ENCODE assay signal across 28 mouse cellular contexts in genomic region chr16:71963579-71963978, GRCm38 (mm10).
DNase-seq lines count a peak whose midpoint lies in the region; ATAC-seq and TF ChIP-seq lines count a peak whose summit lies in the region.
"Had no signal": no experiment of that assay in that cellular context is flagged by ENCODE, and none has a peak within 500 bp of the region (broad histone marks: within the 10 kb centered on the region; RNA-seq: fewer than 3 reads in every experiment).

No protein-coding gene starts in this region.

- TF ChIP-seq CTCF in liver, adult 2 months (IDR thresholded peaks at IDR 0.05; ENCODE audit: low read depth, low read length): no peak

- H3K27me3 ChIP-seq in liver, adult 2 months (ENCODE audit: control insufficient read depth, insufficient read depth, low read length): no peaks in the 10 kb centered on the region
- no peaks in the 10 kb centered on the region for H3K27me3 ChIP-seq in liver, embryonic 12.5 days (replicated peaks)
- H3K27me3 ChIP-seq in lung, embryonic 16.5 days (ENCODE audit: control insufficient read depth, insufficient read depth, low read depth, low read length): no peaks in the 10 kb centered on the region
- H3K27me3 ChIP-seq: CH12.LX; embryonic facial prominence, embryonic 13.5 days; forebrain, embryonic 12.5 days; forebrain, embryonic 15.5 days; hindbrain, embryonic 13.5 days; Patski had no signal

- no peak for ATAC-seq in liver, embryonic 12.5 days
- peak; percentile 77 for ATAC-seq in lung, embryonic 16.5 days (ENCODE audit: low read depth)
- ATAC-seq: forebrain, embryonic 15.5 days; hindbrain, embryonic 16.5 days; Patski had no signal

- no peak for TF ChIP-seq POLR2A in liver, adult 2 months (IDR thresholded peaks at IDR 0.05; ENCODE audit: extremely low read depth, insufficient read depth, low read length)

- H3K9ac ChIP-seq in liver, adult 2 months (ENCODE audit: low read depth, low read length): no peak overlapping the region
- H3K9ac ChIP-seq in liver, embryonic 12.5 days: no peak overlapping the region
- H3K9ac ChIP-seq in lung, embryonic 16.5 days (ENCODE audit: low read length): no peak overlapping the region
- H3K9ac ChIP-seq: embryonic facial prominence, embryonic 13.5 days; forebrain, embryonic 12.5 days; forebrain, embryonic 15.5 days; hindbrain, embryonic 13.5 days had no signal

- H3K27ac ChIP-seq in liver, adult 2 months (replicated peaks; ENCODE audit: insufficient read depth, low read depth, low read length): no peak overlapping the region
- no peak overlapping the region for H3K27ac ChIP-seq in liver, embryonic 12.5 days
- no peak overlapping the region for H3K27ac ChIP-seq in lung, embryonic 16.5 days (ENCODE audit: low read length)
- H3K27ac ChIP-seq: embryonic facial prominence, embryonic 10.5 days; embryonic facial prominence, embryonic 13.5 days; forebrain, embryonic 12.5 days; forebrain, embryonic 15.5 days; hindbrain, embryonic 10.5 days; hindbrain, embryonic 13.5 days had no signal

- peak; percentile 3 for DNase-seq in adrenal gland, adult 2 months
- no peak for DNase-seq in adrenal gland, postnatal 25 days
- DNase-seq in liver, adult 2 months (ENCODE audit: extremely low read depth, low read depth, low spot score): peak; percentile 67
- DNase-seq in lung, adult 18-20 months: no peak
- DNase-seq in urinary bladder, postnatal 14 days (ENCODE audit: low spot score): peak; percentile 2
- no peak for DNase-seq in urinary bladder, adult 2 months (ENCODE audit: low spot score)
- DNase-seq: adrenal gland, adult 8-10 months; B cell, adult 2 months; cerebellum, adult 11-12 months; cerebellum, adult 8-10 months; cerebellum, postnatal 36 days; embryo, embryonic 11 days; gastrocnemius, postnatal 10 days; gastrocnemius, postnatal 36 days had no signal

- no peaks in the 10 kb centered on the region for H3K79me2 ChIP-seq in liver, adult 2 months (ENCODE audit: control insufficient read depth, insufficient read depth, low read length)

- no peak overlapping the region for H3K4me2 ChIP-seq in liver, embryonic 12.5 days
- no peak overlapping the region for H3K4me2 ChIP-seq in lung, embryonic 16.5 days (ENCODE audit: low read depth, low read length)
- H3K4me2 ChIP-seq: embryonic facial prominence, embryonic 13.5 days; forebrain, embryonic 12.5 days; forebrain, embryonic 15.5 days; heart, embryonic 11.5 days; hindbrain, embryonic 13.5 days had no signal

- no peaks in the 10 kb centered on the region for H3K4me1 ChIP-seq in liver, adult 2 months (ENCODE audit: control insufficient read depth, insufficient read depth, low read length)
- no peaks in the 10 kb centered on the region for H3K4me1 ChIP-seq in liver, embryonic 12.5 days
- no peaks in the 10 kb centered on the region for H3K4me1 ChIP-seq in lung, embryonic 16.5 days (replicated peaks; ENCODE audit: control insufficient read depth, insufficient read depth, low read length)
- H3K4me1 ChIP-seq: embryonic facial prominence, embryonic 10.5 days; embryonic facial prominence, embryonic 13.5 days; forebrain, embryonic 12.5 days; forebrain, embryonic 15.5 days; hindbrain, embryonic 10.5 days; hindbrain, embryonic 13.5 days had no signal

- H3K4me3 ChIP-seq in liver, adult 2 months (ENCODE audit: insufficient read depth, low read depth, low read length): no peak overlapping the region
- no peak overlapping the region for H3K4me3 ChIP-seq in liver, embryonic 12.5 days
- no peak overlapping the region for H3K4me3 ChIP-seq in lung, embryonic 16.5 days (ENCODE audit: low read length)
- H3K4me3 ChIP-seq: embryonic facial prominence, embryonic 10.5 days; embryonic facial prominence, embryonic 13.5 days; erythroblast, embryonic 14.5 days; forebrain, embryonic 12.5 days; forebrain, embryonic 15.5 days; hindbrain, embryonic 10.5 days; hindbrain, embryonic 13.5 days had no signal

- no peaks in the 10 kb centered on the region for H3K36me3 ChIP-seq in liver, adult 2 months (ENCODE audit: control insufficient read depth, insufficient read depth, low read length)
- H3K36me3 ChIP-seq in liver, embryonic 12.5 days: no peaks in the 10 kb centered on the region
- no peaks in the 10 kb centered on the region for H3K36me3 ChIP-seq in lung, embryonic 16.5 days (ENCODE audit: control insufficient read depth, insufficient read depth, low read length)
- H3K36me3 ChIP-seq: embryonic facial prominence, embryonic 10.5 days; embryonic facial prominence, embryonic 13.5 days; forebrain, embryonic 12.5 days; forebrain, embryonic 15.5 days; G1E; hindbrain, embryonic 10.5 days; hindbrain, embryonic 13.5 days had no signal

- no peaks in the 10 kb centered on the region for H3K9me3 ChIP-seq in liver, embryonic 12.5 days (replicated peaks)
- no peaks in the 10 kb centered on the region for H3K9me3 ChIP-seq in lung, embryonic 16.5 days (ENCODE audit: control insufficient read depth, low read length)
- H3K9me3 ChIP-seq: embryonic facial prominence, embryonic 10.5 days; embryonic facial prominence, embryonic 13.5 days; forebrain, embryonic 12.5 days; forebrain, embryonic 15.5 days; hindbrain, embryonic 10.5 days; hindbrain, embryonic 13.5 days had no signal

Comparison
In these comparisons a context has a peak if more than half of its experiments do, and no peak if none do; other contexts are left out.
1. DNase-seq: peak in adrenal gland, adult 2 months (single experiment), liver, adult 2 months (single experiment) and urinary bladder, postnatal 14 days (single experiment); none in adrenal gland, postnatal 25 days (single experiment), lung, adult 18-20 months (0 of 2) and urinary bladder, adult 2 months (single experiment).